Mouse (Mus musculus): Measurements from ENCODE around the gene Rce1. TPM values are rescaled to one million over a fixed set of nuclear protein-coding genes. Genes with fewer than 3 reads are reported as not detected.

Rce1 gene
- 10 to 100 TPM; 36.2 to 38.3 TPM for total RNA-seq (2021)
- long read RNA-seq, experiment 1, transcript Rce1-201 (8 exons, 1,425 nt): major isoform, 39 of 67 reads
- long read RNA-seq, experiment 1, partial matches to known transcripts: 4 of 67 reads
- long read RNA-seq, experiment 1, other reads (novel, unspliced or antisense): 13 of 67 reads
- long read RNA-seq, experiment 2, transcript Rce1-201 (8 exons, 1,425 nt): major isoform, 9 of 22 reads
- long read RNA-seq, experiment 2, partial matches to known transcripts: 0 of 22 reads
- long read RNA-seq, experiment 2, other reads (novel, unspliced or antisense): 11 of 22 reads

- DNase-seq: peak; percentile 92 to 95
Measured at GRCm38 (mm10) chr19:4625179-4625828, at the start of gene Rce1. Gene Rce1 (minus strand): TSS chr19:4625641.

GRCm38 (mm10) chr19:4672401-4672800, 47.0 kb upstream of the Rce1 start:
- DNase-seq: peak; percentile 9 to 18

GRCm38 (mm10) chr19:4670776-4671175, 45.3 kb upstream of the Rce1 start:
- no peak for DNase-seq

- peak in 1 of 2 experiments; percentile 2 for DNase-seq
Measured at GRCm38 (mm10) chr19:4666815-4667214, 41.4 kb upstream of the Rce1 start.

- DNase-seq: no peak
Measured at GRCm38 (mm10) chr19:4658156-4658555, 32.7 kb upstream of the Rce1 start.

GRCm38 (mm10) chr19:4646917-4647492, 21.6 kb upstream of the Rce1 start:
- no peak for DNase-seq

- DNase-seq: peak; percentile 42 to 62
Measured at GRCm38 (mm10) chr19:4644271-4644670, 18.8 kb upstream of the Rce1 start.

- DNase-seq: no peak
Measured at GRCm38 (mm10) chr19:4635986-4636385, 10.5 kb upstream of the Rce1 start.

GRCm38 (mm10) chr19:4628819-4629218, 3.4 kb upstream of the Rce1 start:
- peak; percentile 67 to 78 for DNase-seq

- DNase-seq: no peak
Measured at GRCm38 (mm10) chr19:4625829-4626535, 541 bp upstream of the Rce1 start.

- no peak for DNase-seq
Measured at GRCm38 (mm10) chr19:4624406-4625178, 849 bp downstream of the Rce1 start.

- no peak for DNase-seq
Measured at GRCm38 (mm10) chr19:4624006-4624405, 1.4 kb downstream of the Rce1 start.

- no peak for DNase-seq
Measured at GRCm38 (mm10) chr19:4623419-4623818, 2.0 kb downstream of the Rce1 start.

- no peak for DNase-seq
Measured at GRCm38 (mm10) chr19:4622780-4623179, 2.7 kb downstream of the Rce1 start.

GRCm38 (mm10) chr19:4620721-4621120, 4.7 kb downstream of the Rce1 start:
- no peak for DNase-seq

- no peak for DNase-seq
Measured at GRCm38 (mm10) chr19:4619461-4619860, 6.0 kb downstream of the Rce1 start.

GRCm38 (mm10) chr19:4618183-4618582, 7.3 kb downstream of the Rce1 start:
- DNase-seq: no peak

- no peak for DNase-seq
Measured at GRCm38 (mm10) chr19:4616546-4616945, 8.9 kb downstream of the Rce1 start.

GRCm38 (mm10) chr19:4615151-4616093, 10.0 kb downstream of the Rce1 start, which contains the start of gene Lrfn4:
Gene Lrfn4 (minus strand): TSS chr19:4615667.
- DNase-seq: peak; percentile 86 to 92

GRCm38 (mm10) chr19:4614305-4615150, 10.9 kb downstream of the Rce1 start:
- DNase-seq: peak; percentile 31 to 53

Data from adrenal gland, postnatal 36 days (tissue).